Mouse (Mus musculus): ENCODE data around the gene Thoc7. TPM values are rescaled to one million over a fixed set of nuclear protein-coding genes. Genes with fewer than 3 reads are reported as not detected.

Gene Thoc7
- polyA plus RNA-seq (2015; fragmentation: Nextera tagmentation; extraction: Ambion mirVana): 158 and 166 TPM in 2 replicates

GRCm38 (mm10) chr14:13961401-13962112, at the start of gene Thoc7, which contains the start of gene Atxn7:
Gene Thoc7, minus strand, starts transcription at chr14:13961852.
Gene Atxn7, plus strand, starts transcription at chr14:13961440.
- peak within 1 kb of the TSS; percentile 98 for H3K9ac ChIP-seq
- peak; percentile 72 for ATAC-seq (replicated peaks)
- peaks cover 26% of the 10 kb centered on the region for H3K4me1 ChIP-seq
- no peaks in the 10 kb centered on the region for H3K9me3 ChIP-seq
- H3K4me2 ChIP-seq: peak within 1 kb of the TSS; percentile 75
- H3K36me3 ChIP-seq (replicated peaks): no peaks in the 10 kb centered on the region
- H3K27ac ChIP-seq: peak within 1 kb of the TSS; percentile 84
- 3% methylated on average over 35 of the region's 56 CpGs for WGBS
- no peaks in the 10 kb centered on the region for H3K27me3 ChIP-seq (replicated peaks)
- H3K4me3 ChIP-seq: peak within 1 kb of the TSS; percentile 87

- Histone ChIP-seq H3K27ac (no peak overlapping the region), H3K9me3 (no peaks in the 10 kb centered on the region), H3K27me3 (replicated peaks) (no peaks in the 10 kb centered on the region), H3K4me1 (peaks cover 17% of the 10 kb centered on the region), H3K4me3 (no peak overlapping the region), H3K9ac (no peak overlapping the region), H3K36me3 (replicated peaks) (no peaks in the 10 kb centered on the region), H3K4me2 (no peak overlapping the region)
- no peak for ATAC-seq (replicated peaks)
- 82% methylated on average over 6 of the region's 6 CpGs for WGBS
These were observed 48.1 kb upstream of the Thoc7 start for GRCm38 (mm10) chr14:14009712-14010111.

GRCm38 (mm10) chr14:14002771-14003170, 41.1 kb upstream of the Thoc7 start:
- Histone ChIP-seq H3K27ac (no peak overlapping the region), H3K9me3 (no peaks in the 10 kb centered on the region), H3K9ac (no peak overlapping the region), H3K4me3 (no peak overlapping the region), H3K4me1 (no peaks in the 10 kb centered on the region), H3K4me2 (no peak overlapping the region), H3K36me3 (replicated peaks) (no peaks in the 10 kb centered on the region), H3K27me3 (replicated peaks) (no peaks in the 10 kb centered on the region)
- no peak for ATAC-seq (replicated peaks)
- WGBS: 90% methylated on average over 7 of the region's 7 CpGs

GRCm38 (mm10) chr14:13995206-13996097, 33.8 kb upstream of the Thoc7 start:
- ATAC-seq (replicated peaks): no peak
- Histone ChIP-seq H3K27ac (no peak overlapping the region), H3K4me2 (no peak overlapping the region), H3K4me3 (no peak overlapping the region), H3K9ac (no peak overlapping the region), H3K4me1 (no peaks in the 10 kb centered on the region), H3K9me3 (no peaks in the 10 kb centered on the region), H3K27me3 (replicated peaks) (no peaks in the 10 kb centered on the region), H3K36me3 (replicated peaks) (no peaks in the 10 kb centered on the region)
- WGBS: 75% methylated on average over 9 of the region's 9 CpGs

GRCm38 (mm10) chr14:13990741-13991140, 29.1 kb upstream of the Thoc7 start:
- Histone ChIP-seq H3K36me3 (replicated peaks) (no peaks in the 10 kb centered on the region), H3K4me1 (no peaks in the 10 kb centered on the region), H3K27me3 (replicated peaks) (no peaks in the 10 kb centered on the region), H3K9ac (no peak overlapping the region), H3K9me3 (no peaks in the 10 kb centered on the region), H3K4me3 (no peak overlapping the region), H3K4me2 (no peak overlapping the region), H3K27ac (no peak overlapping the region)
- no peak for ATAC-seq (replicated peaks)
- 88% methylated on average over 3 of the region's 3 CpGs for WGBS

GRCm38 (mm10) chr14:13988397-13988796, 26.7 kb upstream of the Thoc7 start:
- Histone ChIP-seq H3K27ac (no peak overlapping the region), H3K27me3 (replicated peaks) (no peaks in the 10 kb centered on the region), H3K36me3 (replicated peaks) (no peaks in the 10 kb centered on the region), H3K4me3 (no peak overlapping the region), H3K4me1 (no peaks in the 10 kb centered on the region), H3K4me2 (no peak overlapping the region), H3K9me3 (no peaks in the 10 kb centered on the region), H3K9ac (no peak overlapping the region)
- ATAC-seq (replicated peaks): no peak
- 73% methylated on average over 2 of the region's 2 CpGs for WGBS

GRCm38 (mm10) chr14:13982174-13982573, 20.5 kb upstream of the Thoc7 start:
- Histone ChIP-seq H3K4me1 (no peaks in the 10 kb centered on the region), H3K9me3 (no peaks in the 10 kb centered on the region), H3K4me3 (no peak overlapping the region), H3K27ac (no peak overlapping the region), H3K36me3 (replicated peaks) (no peaks in the 10 kb centered on the region), H3K9ac (no peak overlapping the region), H3K27me3 (replicated peaks) (no peaks in the 10 kb centered on the region), H3K4me2 (no peak overlapping the region)
- no peak for ATAC-seq (replicated peaks)
- WGBS: 58% methylated on average over 2 of the region's 2 CpGs

- Histone ChIP-seq H3K4me1 (no peaks in the 10 kb centered on the region), H3K27ac (no peak overlapping the region), H3K9me3 (no peaks in the 10 kb centered on the region), H3K27me3 (replicated peaks) (no peaks in the 10 kb centered on the region), H3K36me3 (replicated peaks) (no peaks in the 10 kb centered on the region), H3K4me3 (no peak overlapping the region), H3K9ac (no peak overlapping the region), H3K4me2 (no peak overlapping the region)
- 50% methylated on average over 2 of the region's 2 CpGs for WGBS
- no peak for ATAC-seq (replicated peaks)
These were observed 19.6 kb upstream of the Thoc7 start for GRCm38 (mm10) chr14:13981286-13981685.

- 86% methylated on average over 1 of the region's 1 CpGs for WGBS
- H3K27ac ChIP-seq: no peak overlapping the region
These were observed 15.8 kb upstream of the Thoc7 start for GRCm38 (mm10) chr14:13977498-13977897.

GRCm38 (mm10) chr14:13971644-13972234, 10.1 kb upstream of the Thoc7 start:
- no peaks in the 10 kb centered on the region for H3K36me3 ChIP-seq (replicated peaks)
- 48% methylated on average over 6 of the region's 6 CpGs for WGBS
- H3K4me3 ChIP-seq: no peak overlapping the region
- no peak overlapping the region for H3K27ac ChIP-seq
- H3K27me3 ChIP-seq (replicated peaks): no peaks in the 10 kb centered on the region
- no peak for ATAC-seq (replicated peaks)
- H3K4me2 ChIP-seq: no peak overlapping the region
- no peak overlapping the region for H3K9ac ChIP-seq
- H3K9me3 ChIP-seq: no peaks in the 10 kb centered on the region
- H3K4me1 ChIP-seq: no peaks in the 10 kb centered on the region

More at GRCm38 (mm10) chr14:13977498-13977897, 15.8 kb upstream of the Thoc7 start:
- H3K4me3 ChIP-seq: no peak overlapping the region
- H3K36me3 ChIP-seq (replicated peaks): no peaks in the 10 kb centered on the region
- H3K4me2 ChIP-seq: no peak overlapping the region
- no peaks in the 10 kb centered on the region for H3K27me3 ChIP-seq (replicated peaks)
- H3K9ac ChIP-seq: no peak overlapping the region
- no peaks in the 10 kb centered on the region for H3K9me3 ChIP-seq
- ATAC-seq (replicated peaks): no peak
- no peaks in the 10 kb centered on the region for H3K4me1 ChIP-seq

- Histone ChIP-seq H3K36me3 (replicated peaks) (no peaks in the 10 kb centered on the region), H3K27me3 (replicated peaks) (no peaks in the 10 kb centered on the region), H3K4me3 (no peak overlapping the region), H3K27ac (no peak overlapping the region), H3K9ac (no peak overlapping the region), H3K9me3 (no peaks in the 10 kb centered on the region), H3K4me1 (no peaks in the 10 kb centered on the region), H3K4me2 (no peak overlapping the region)
- 84% methylated on average over 3 of the region's 3 CpGs for WGBS
- no peak for ATAC-seq (replicated peaks)
These were observed 8.9 kb upstream of the Thoc7 start for GRCm38 (mm10) chr14:13970513-13970912.

GRCm38 (mm10) chr14:13968476-13968875, 6.8 kb upstream of the Thoc7 start:
- Histone ChIP-seq H3K27me3 (replicated peaks) (no peaks in the 10 kb centered on the region), H3K27ac (no peak overlapping the region), H3K4me1 (no peaks in the 10 kb centered on the region), H3K9ac (no peak overlapping the region), H3K9me3 (no peaks in the 10 kb centered on the region), H3K4me2 (no peak overlapping the region), H3K4me3 (no peak overlapping the region), H3K36me3 (replicated peaks) (no peaks in the 10 kb centered on the region)
- WGBS: 92% methylated on average over 5 of the region's 5 CpGs
- no peak for ATAC-seq (replicated peaks)

Data from midbrain, embryonic 15.5 days (tissue).